Mouse (Mus musculus) hindbrain, embryonic 14.5 days (tissue): ENCODE measurements around the gene Fads2. TPM values are rescaled to one million over a fixed set of nuclear protein-coding genes. Genes with fewer than 3 reads are reported as not detected.

ENCODE experiments used
- ATAC-seq: fragments of 200-750 bp; cut with Nextera tagmentation; 2 replicates; pipeline ENCODE4 v1.8.0; 2017; ENCODE audit warnings: moderate number of reproducible peaks, mild to moderate bottlenecking, moderate TSS enrichment, moderate library complexity; ENCODE audit not compliant: low FRiP score
- DNase-seq: peaks from one replicate; pipeline ENCODE4 v3.0.0-alpha.2; 2015; ENCODE audit warnings: low spot score
- H3K27ac ChIP-seq: fragments of 300-500 bp; sonication (generic); 2 replicates; pipeline ENCODE4 v1.5.1; 2014; ENCODE audit warnings: mild to moderate bottlenecking, moderate library complexity
- H3K27me3 ChIP-seq: fragments of 300-500 bp; sonication (generic); 2 replicates; pipeline ENCODE4 v1.6.1; 2014; ENCODE audit warnings: mild to moderate bottlenecking, low read length, mixed read lengths; ENCODE audit not compliant: control insufficient read depth, insufficient read depth
- H3K36me3 ChIP-seq: fragments of 300-500 bp; sonication (generic); replicated peaks from 2 replicates; pipeline ENCODE4 v1.6.1; 2014; ENCODE audit not compliant: control insufficient read depth, insufficient read depth
- H3K4me1 ChIP-seq: fragments of 300-500 bp; sonication (generic); replicated peaks from 2 replicates; pipeline ENCODE4 v1.6.1; 2014; ENCODE audit warnings: antibody characterized with exemption, low read length, mixed read lengths; ENCODE audit not compliant: control insufficient read depth, insufficient read depth
- H3K4me2 ChIP-seq: fragments of 300-500 bp; sonication (generic); replicated peaks from 2 replicates; pipeline ENCODE4 v1.6.1; 2014; ENCODE audit warnings: mild to moderate bottlenecking, moderate library complexity
- H3K4me3 ChIP-seq: fragments of 300-500 bp; sonication (generic); replicated peaks from 2 replicates; pipeline ENCODE4 v1.5.1; 2014; ENCODE audit warnings: mild to moderate bottlenecking, low read length
- H3K9ac ChIP-seq: fragments of 300-500 bp; sonication (generic); 2 replicates; pipeline ENCODE4 v1.6.1; 2014
- H3K9me3 ChIP-seq: fragments of 300-500 bp; sonication (generic); 2 replicates; pipeline ENCODE4 v1.6.1; 2016; ENCODE audit warnings: low read length; ENCODE audit not compliant: control insufficient read depth
- WGBS: fragments of 180-500 bp; shearing (Covaris S2); extraction: QIAGEN DNeasy Blood & Tissue Kit; methylation state at CpG from one replicate; pipeline ENCODE4 v1.1.7; 2014; 5-methylcytosine and 5-hydroxymethylcytosine counted together
- polyA plus RNA-seq: library from polyadenylated mRNA; unstranded; fragments of >200 nt; fragmentation: Nextera tagmentation; extraction: Ambion mirVana; gene quantifications from 2 replicates; pipeline ENCODE4 v1.2.1, GENCODE M21; 2014

The Fads2 gene
- polyA plus RNA-seq, 1 experiment from 2014 or later = 70.5 TPM

GRCm38 (mm10) chr19:10054361-10055075 is 47.0 kb downstream of the Fads2 start:
- no peaks in the 10 kb centered on the region for H3K27me3 ChIP-seq
- no peak overlapping the region for H3K27ac ChIP-seq
- H3K4me1 ChIP-seq = no peaks in the 10 kb centered on the region
- 92% methylated on average over 6 of the region's 6 CpGs for WGBS
- H3K9ac ChIP-seq = no peak overlapping the region
- no peaks in the 10 kb centered on the region for H3K9me3 ChIP-seq
- H3K4me3 ChIP-seq = no peak overlapping the region
- DNase-seq (no peak), ATAC-seq (no peak)
- no peak overlapping the region for H3K4me2 ChIP-seq
- H3K36me3 ChIP-seq = peaks cover 37% of the 10 kb centered on the region

DNA sequence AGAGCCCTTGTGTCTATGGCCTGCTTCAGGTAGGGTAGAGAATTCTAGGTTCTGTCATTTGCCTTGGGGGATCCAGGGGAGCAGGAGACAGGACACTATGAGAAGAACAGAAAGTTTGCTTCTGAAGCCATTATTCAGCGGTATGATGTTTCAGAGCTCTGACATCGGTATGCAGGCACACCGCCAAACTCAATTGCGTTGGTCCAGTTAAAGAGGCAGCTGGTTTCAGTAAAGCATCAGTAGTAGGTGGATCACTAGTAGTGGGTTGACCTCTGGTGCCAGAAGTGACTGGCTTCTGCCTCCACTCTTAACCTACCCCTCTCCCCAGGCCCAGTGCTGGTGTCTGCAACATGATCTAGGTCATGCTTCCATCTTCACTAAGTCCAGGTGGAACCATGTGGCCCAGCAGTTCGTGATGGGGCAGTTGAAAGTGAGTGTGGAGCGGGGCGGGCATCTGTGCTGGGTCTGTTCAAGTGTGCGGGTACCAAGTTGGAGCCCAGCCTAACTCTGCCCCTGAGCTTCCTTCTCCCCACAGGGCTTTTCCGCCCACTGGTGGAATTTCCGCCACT is 47.8 kb downstream of the Fads2 start:
- Histone ChIP-seq H3K9ac (no peak overlapping the region), H3K36me3 (peaks cover 36% of the 10 kb centered on the region), H3K27me3 (no peaks in the 10 kb centered on the region), H3K4me3 (no peak overlapping the region), H3K4me1 (no peaks in the 10 kb centered on the region), H3K9me3 (no peaks in the 10 kb centered on the region), H3K4me2 (no peak overlapping the region), H3K27ac (no peak overlapping the region)
- DNase-seq (no peak), ATAC-seq (no peak)
- 93% methylated on average over 10 of the region's 10 CpGs for WGBS

- H3K36me3 ChIP-seq = peaks cover 25% of the 10 kb centered on the region
- H3K4me3 ChIP-seq = no peak overlapping the region
- H3K27ac ChIP-seq = no peak overlapping the region
- H3K27me3 ChIP-seq = no peaks in the 10 kb centered on the region
- DNase-seq = no peak
- H3K4me1 ChIP-seq = no peaks in the 10 kb centered on the region
- H3K4me2 ChIP-seq = no peak overlapping the region
- ATAC-seq = no peak
- WGBS = over 99% methylated on average over 4 of the region's 4 CpGs
- no peak overlapping the region for H3K9ac ChIP-seq
- H3K9me3 ChIP-seq = no peaks in the 10 kb centered on the region
Observed at GRCm38 (mm10) chr19:10052698-10053097, 48.8 kb downstream of the Fads2 start.

DNA sequence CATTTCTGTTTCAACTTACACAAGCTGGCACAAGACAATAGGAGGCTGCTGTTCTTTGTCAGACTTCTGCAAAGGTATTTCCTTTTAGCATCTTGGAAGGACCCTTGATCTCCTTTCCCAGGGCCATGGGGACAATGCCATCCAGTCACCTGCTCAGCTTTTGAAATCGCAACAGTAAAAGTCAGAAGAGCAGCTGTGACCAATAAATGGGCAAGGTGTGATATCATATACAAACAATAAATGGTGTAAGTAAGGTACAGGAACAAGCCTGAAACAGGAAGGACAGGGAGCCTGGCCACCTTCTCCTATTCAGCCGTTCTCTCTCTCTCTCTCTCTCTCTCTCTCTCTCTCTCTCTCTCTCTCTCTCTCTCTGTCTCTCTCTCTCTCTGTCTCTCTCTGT is 51.1 kb downstream of the Fads2 start:
- H3K27ac ChIP-seq = no peak overlapping the region
- WGBS = 93% methylated on average over 2 of the region's 2 CpGs
- H3K9me3 ChIP-seq = no peaks in the 10 kb centered on the region
- no peak overlapping the region for H3K9ac ChIP-seq
- no peaks in the 10 kb centered on the region for H3K27me3 ChIP-seq
- H3K4me1 ChIP-seq = no peaks in the 10 kb centered on the region
- DNase-seq = no peak
- no peak overlapping the region for H3K4me3 ChIP-seq
- no peak for ATAC-seq
- H3K36me3 ChIP-seq = peaks cover 13% of the 10 kb centered on the region
- no peak overlapping the region for H3K4me2 ChIP-seq

DNA sequence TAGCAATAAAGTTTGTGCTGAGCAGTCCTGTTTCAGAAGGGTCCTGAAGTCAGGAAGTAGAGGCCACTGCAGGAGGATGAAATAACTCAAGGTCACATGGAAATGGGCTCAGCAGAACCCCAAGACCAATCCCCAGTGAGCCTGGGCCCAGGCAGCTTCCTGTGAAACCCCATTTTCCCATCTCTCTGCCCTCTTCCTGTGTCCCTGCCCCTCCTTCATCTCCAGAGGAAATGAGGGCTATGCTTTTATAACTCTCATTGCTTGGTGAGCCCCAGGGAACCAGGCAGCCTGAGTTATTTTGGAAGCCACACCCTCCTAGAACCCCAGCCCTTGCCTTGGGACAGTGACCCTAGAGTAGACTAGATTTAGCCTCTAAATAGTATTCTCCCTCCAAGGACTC is 52.0 kb downstream of the Fads2 start:
- peaks cover 13% of the 10 kb centered on the region for H3K36me3 ChIP-seq
- H3K4me1 ChIP-seq = no peaks in the 10 kb centered on the region
- no peak overlapping the region for H3K27ac ChIP-seq
- H3K4me2 ChIP-seq = no peak overlapping the region
- ATAC-seq (no peak), DNase-seq (no peak)
- H3K9me3 ChIP-seq = no peaks in the 10 kb centered on the region
- no peaks in the 10 kb centered on the region for H3K27me3 ChIP-seq
- no peak overlapping the region for H3K9ac ChIP-seq
- H3K4me3 ChIP-seq = no peak overlapping the region

GRCm38 (mm10) chr19:10046983-10047382 is 54.6 kb downstream of the Fads2 start:
- ATAC-seq = no peak
- Histone ChIP-seq H3K9ac (no peak overlapping the region), H3K9me3 (no peaks in the 10 kb centered on the region), H3K4me3 (no peak overlapping the region), H3K27me3 (no peaks in the 10 kb centered on the region), H3K4me2 (no peak overlapping the region), H3K27ac (no peak overlapping the region), H3K36me3 (no peaks in the 10 kb centered on the region), H3K4me1 (peaks cover 14% of the 10 kb centered on the region)
- 68% methylated on average over 3 of the region's 3 CpGs for WGBS
- DNase-seq = no peak

DNA sequence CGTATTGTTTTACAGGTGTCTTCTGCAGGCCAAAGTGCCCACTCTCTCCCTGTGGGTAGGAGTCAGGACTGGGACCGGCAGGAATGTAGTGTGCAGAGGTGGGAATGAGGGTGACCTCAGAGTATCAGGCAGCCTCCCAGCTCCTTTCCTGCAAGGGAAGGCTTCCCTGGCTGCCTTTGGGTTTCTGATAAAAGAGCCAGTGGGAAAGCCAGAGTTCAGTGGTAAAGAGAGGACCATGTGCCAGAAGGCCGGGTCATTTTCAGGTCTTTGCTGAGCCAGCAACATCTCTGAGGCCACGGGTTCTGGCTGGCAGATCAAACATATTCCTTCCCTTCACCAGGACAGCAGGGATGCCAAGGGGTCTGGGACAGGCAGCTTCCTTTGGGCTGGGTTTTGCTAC is 55.2 kb downstream of the Fads2 start:
- H3K9me3 ChIP-seq = no peaks in the 10 kb centered on the region
- no peak overlapping the region for H3K4me3 ChIP-seq
- ATAC-seq (no peak), DNase-seq (no peak)
- H3K27me3 ChIP-seq = no peaks in the 10 kb centered on the region
- no peak overlapping the region for H3K27ac ChIP-seq
- H3K4me1 ChIP-seq = peaks cover 15% of the 10 kb centered on the region
- 85% methylated on average over 4 of the region's 4 CpGs for WGBS
- H3K9ac ChIP-seq = no peak overlapping the region
- H3K4me2 ChIP-seq = no peak overlapping the region
- no peaks in the 10 kb centered on the region for H3K36me3 ChIP-seq

DNA sequence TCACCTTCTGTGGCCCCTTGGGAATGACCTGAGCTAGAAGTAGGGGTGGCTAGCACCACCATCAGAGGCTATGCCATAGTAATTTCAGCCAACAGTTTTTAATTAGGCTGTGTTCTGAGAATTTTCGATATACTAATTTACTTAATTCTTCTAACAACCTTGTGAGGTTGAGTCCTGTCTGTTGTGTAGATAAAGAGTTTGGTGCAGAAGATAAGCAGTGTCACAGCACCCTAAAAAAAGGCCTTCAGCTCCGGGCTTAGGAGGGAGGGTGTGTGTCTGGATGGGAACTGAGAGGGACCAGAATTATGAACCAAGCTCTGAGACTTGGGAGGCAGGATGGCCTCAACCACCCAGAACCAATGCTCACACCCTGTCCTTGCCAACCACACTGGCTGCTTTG is 55.8 kb downstream of the Fads2 start:
- Histone ChIP-seq H3K36me3 (no peaks in the 10 kb centered on the region), H3K27ac (no peak overlapping the region), H3K9me3 (no peaks in the 10 kb centered on the region), H3K9ac (no peak overlapping the region), H3K4me3 (no peak overlapping the region), H3K4me2 (no peak overlapping the region), H3K27me3 (no peaks in the 10 kb centered on the region), H3K4me1 (peaks cover 20% of the 10 kb centered on the region)
- WGBS = 88% methylated on average over 2 of the region's 2 CpGs
- DNase-seq (no peak), ATAC-seq (no peak)

- no peaks in the 10 kb centered on the region for H3K36me3 ChIP-seq
- ATAC-seq = no peak
- H3K27me3 ChIP-seq = no peaks in the 10 kb centered on the region
Observed at GRCm38 (mm10) chr19:10043643-10044042, 57.9 kb downstream of the Fads2 start.

DNA sequence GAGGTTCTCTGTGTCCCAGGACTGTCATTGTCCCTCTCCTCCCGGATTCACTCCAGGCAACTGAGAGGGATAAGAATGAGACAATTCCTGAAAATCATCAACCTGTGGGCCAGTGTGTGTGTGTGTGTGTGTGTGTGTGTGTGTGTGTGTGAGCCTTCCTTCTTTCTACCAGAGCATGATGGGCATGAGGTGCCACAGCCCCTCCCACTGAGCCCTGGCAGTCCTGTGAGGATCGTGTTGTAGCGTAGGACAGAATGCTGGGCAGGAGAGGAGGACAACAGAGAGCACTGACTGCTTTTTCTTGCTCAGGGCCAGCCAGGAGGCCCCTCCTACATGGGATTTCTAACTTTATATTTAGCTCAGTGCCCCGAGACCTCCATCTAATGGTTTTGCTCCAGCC is 58.7 kb downstream of the Fads2 start:
- ATAC-seq (no peak), DNase-seq (no peak)
- Histone ChIP-seq H3K4me2 (peak overlapping the region; percentile 97), H3K9me3 (no peaks in the 10 kb centered on the region), H3K36me3 (no peaks in the 10 kb centered on the region), H3K4me3 (peak overlapping the region; percentile 73), H3K27ac (no peak overlapping the region), H3K4me1 (peaks cover 20% of the 10 kb centered on the region), H3K9ac (no peak overlapping the region), H3K27me3 (no peaks in the 10 kb centered on the region)
- 82% methylated on average over 4 of the region's 4 CpGs for WGBS

More at GRCm38 (mm10) chr19:10043643-10044042, 57.9 kb downstream of the Fads2 start:
- no peak for DNase-seq
- Histone ChIP-seq H3K27ac (no peak overlapping the region), H3K9ac (no peak overlapping the region), H3K9me3 (no peaks in the 10 kb centered on the region), H3K4me2 (peak overlapping the region; percentile 97; the same call in 1 of the 2 replicates), H3K4me1 (peaks cover 20% of the 10 kb centered on the region), H3K4me3 (no peak overlapping the region)
